Mouse (Mus musculus): Measurements from ENCODE around the gene Magea6. TPM values are rescaled to one million over a fixed set of nuclear protein-coding genes. Genes with fewer than 3 reads are reported as not detected.
"Not testable (repeated sequence)": the region's sequence is repeated elsewhere in the genome, so short reads cannot be mapped to it uniquely, and the experiment has no call there.

The Magea6 gene
- not detected for total RNA-seq (2021)
- long read RNA-seq, experiment 1 = 0 reads
- long read RNA-seq, experiment 2 = 0 reads

DNA sequence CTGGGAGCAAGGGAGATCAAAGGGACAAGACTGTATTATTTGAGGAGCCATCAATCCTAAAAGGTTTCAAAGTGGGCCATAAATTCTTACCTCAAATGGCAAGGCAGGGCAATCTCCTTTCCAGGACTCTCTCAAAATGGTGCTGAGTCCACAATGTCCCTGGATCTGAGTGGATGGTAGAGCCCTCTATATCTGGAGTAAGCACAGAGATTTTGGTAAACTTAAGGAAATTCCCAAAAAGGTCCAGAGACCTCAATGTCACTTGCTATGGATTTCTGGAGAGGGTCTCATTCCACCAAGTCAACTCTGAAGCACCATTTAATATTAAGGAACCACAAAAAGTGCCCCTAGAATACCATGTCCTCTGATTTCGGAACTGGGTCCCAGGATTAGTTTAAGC is at the start of gene Magea6:
TSS of gene Magea6 (minus strand) at position 101 of the 400 bp plus-strand sequence.
- DNase-seq; intact Hi-C loops (cut with DNase I): not testable (repeated sequence)

DNA sequence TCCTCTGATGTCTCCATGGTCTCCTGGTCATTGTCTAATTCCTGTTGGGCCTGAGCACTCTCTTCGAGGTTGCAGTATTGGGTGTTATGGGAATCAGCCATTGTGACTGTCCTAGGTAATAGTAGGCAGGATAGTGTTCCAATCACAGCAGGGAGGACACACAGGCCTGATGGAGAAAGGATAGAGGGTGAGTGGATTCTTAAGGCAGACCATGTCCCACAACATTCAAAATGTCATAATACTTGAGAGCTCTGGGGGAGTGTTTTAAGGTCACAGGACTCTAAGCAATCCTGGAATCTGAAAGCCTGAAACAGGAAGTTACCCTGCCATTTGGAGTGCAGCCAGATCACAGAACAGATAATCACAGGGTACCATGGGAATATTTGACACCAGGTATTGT is 13.6 kb upstream of the Magea6 start, which contains the start of gene Magea3:
TSS of gene Magea3 (minus strand) at position 101 of the 400 bp plus-strand sequence.
- intact Hi-C loops (cut with DNase I); DNase-seq: not testable (repeated sequence)

DNA sequence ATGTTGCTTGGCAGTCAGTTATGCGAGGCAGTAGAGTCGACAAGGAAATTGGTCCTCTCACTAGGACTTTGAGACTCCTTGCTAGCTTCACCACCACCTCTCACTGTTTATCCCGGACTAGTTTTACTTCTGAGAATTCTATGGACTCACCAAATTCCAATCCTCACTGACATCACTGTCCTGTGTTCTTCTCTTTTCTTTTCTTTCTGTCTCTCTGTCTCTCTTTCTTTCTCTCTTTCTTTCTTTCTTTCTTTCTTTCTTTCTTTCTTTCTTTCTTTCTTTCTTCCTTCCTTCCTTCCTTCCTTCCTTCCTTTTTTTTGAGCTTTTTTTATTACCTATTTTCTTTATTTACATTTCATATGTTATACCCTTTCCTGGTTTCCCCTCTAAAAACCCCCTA is 45.6 kb downstream of the Magea6 start, which contains the start of gene Cldn34b1:
TSS of gene Cldn34b1 (minus strand) at position 101 of the 400 bp plus-strand sequence.
- intact Hi-C loops (cut with DNase I); DNase-seq: not testable (repeated sequence)

Other genes starting within 250 kb of the Magea6 start
- gene Cldn34b1, start 45.7 kb downstream of the Magea6 start, total RNA-seq (2021) = not detected
- gene Magea3, start 13.5 kb upstream of the Magea6 start, total RNA-seq (2021) = not detected
- not detected for gene Magea8, start 59.9 kb upstream of the Magea6 start, total RNA-seq (2021)
- gene Magea5, start 127.2 kb upstream of the Magea6 start, total RNA-seq (2021) = not detected
- not detected for gene Magea1, start 153.8 kb upstream of the Magea6 start, total RNA-seq (2021)
- gene Magea2, start 157.7 kb upstream of the Magea6 start, total RNA-seq (2021) = not detected
- gene Cldn34b2, start 192.4 kb upstream of the Magea6 start, total RNA-seq (2021) = not detected

Data from gastrocnemius, postnatal 36 days (tissue).